Mouse (Mus musculus): Measurements from ENCODE around the gene Hcfc1r1. TPM values are rescaled to one million over a fixed set of nuclear protein-coding genes. Genes with fewer than 3 reads are reported as not detected.
A peak's percentile ranks its signal among the peaks of the same experiment; 100 is the strongest.

The Hcfc1r1 gene
- 100 to 1,000 TPM; 127 to 131 TPM for total RNA-seq (2021)
- long read RNA-seq, experiment 1, transcript Hcfc1r1-201 (3 exons, 946 nt), result major isoform, 11 of 31 reads
- long read RNA-seq, experiment 1, partial matches to known transcripts, result 15 of 31 reads
- long read RNA-seq, experiment 1, other reads (novel, unspliced or antisense), result 5 of 31 reads
- long read RNA-seq, experiment 2, transcript Hcfc1r1-201 (3 exons, 946 nt), result major isoform, 26 of 73 reads
- long read RNA-seq, experiment 2, partial matches to known transcripts, result 31 of 73 reads
- long read RNA-seq, experiment 2, other reads (novel, unspliced or antisense), result 16 of 73 reads

DNA sequence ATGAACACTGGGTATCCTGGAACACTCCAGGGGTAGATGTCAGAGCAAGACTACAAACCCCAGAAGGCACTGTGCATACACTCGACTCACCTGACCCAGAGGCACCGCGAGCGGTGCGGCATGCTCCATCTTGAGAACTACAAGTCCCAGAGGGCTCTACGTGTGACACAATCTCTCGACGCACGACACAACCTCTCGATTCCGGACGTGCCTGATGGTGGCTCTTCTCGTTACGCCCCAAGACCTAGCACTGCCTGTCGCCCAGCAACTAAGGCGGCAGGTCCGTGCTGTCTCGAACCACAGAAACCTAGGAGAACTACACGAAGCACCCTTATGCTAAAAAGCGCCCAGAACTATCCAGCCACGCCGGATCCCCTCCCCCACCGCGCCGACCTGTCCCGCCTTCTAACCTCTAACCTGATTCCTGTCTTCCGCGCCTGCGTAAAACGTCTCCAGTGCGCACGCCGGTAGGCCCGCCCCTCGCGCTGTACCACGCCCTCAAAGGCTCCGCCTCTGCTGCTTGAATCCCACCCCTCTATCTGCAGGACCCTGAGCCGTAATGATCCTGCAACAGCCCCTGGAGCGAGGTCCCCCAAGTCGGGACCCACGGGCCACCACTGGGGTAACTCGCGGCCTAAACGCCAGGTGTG, at the start of gene Hcfc1r1, which contains the start of gene Thoc6:
TSS of gene Hcfc1r1 (plus strand) at position 173 of the 650 bp plus-strand sequence.
TSS of gene Thoc6 (minus strand) at position 459 of the 650 bp plus-strand sequence.
- DNase-seq (ENCODE audit: low spot score in 2 of 2), result peak; percentile 96 to 97

- DNase-seq (ENCODE audit: low spot score in 2 of 2), result no peak
Measured at GRCm38 (mm10) chr17:23627813-23628212, 45.6 kb upstream of the Hcfc1r1 start.

DNA sequence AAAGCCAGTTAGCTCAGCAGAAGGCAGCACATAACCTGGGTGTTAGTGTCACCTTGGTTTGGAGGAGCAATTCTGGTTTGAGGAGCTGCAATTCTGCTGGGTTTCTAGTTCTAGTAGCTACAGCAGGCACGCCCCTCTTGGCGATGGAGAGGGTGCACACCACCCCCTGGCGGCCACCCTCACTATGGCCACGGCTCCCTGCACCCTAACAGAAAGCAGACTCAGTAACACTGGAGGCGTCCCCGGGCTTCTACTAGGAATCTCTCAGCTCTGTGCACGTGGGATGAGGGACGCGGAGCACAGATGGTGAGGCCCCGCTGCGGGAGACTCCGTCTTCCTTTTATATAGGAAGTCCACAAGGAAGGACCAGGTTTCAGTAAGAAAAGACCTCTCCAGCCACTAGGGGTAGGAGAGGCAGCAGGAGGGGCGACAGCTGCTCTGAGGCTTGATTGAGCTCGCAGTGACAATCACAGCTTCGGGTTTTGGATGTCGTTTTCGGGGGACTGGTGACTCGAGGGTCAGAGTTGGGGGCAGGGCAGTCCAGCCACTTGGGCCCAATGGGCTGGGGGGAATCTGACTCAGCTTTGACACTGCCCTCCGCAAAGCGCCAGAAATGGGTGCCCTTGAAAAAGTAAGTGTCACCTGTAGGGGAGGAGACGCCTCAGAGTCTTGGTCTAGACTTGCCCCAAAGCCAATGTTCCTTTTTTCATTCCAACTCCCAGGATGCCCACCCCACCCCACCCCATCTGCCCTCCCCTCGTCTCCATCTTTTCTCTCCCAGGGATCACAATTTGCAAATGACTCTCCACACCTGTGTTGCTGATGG, 43.0 kb upstream of the Hcfc1r1 start:
- peak; percentile 78 to 80 for DNase-seq (ENCODE audit: low spot score in 2 of 2)

DNA sequence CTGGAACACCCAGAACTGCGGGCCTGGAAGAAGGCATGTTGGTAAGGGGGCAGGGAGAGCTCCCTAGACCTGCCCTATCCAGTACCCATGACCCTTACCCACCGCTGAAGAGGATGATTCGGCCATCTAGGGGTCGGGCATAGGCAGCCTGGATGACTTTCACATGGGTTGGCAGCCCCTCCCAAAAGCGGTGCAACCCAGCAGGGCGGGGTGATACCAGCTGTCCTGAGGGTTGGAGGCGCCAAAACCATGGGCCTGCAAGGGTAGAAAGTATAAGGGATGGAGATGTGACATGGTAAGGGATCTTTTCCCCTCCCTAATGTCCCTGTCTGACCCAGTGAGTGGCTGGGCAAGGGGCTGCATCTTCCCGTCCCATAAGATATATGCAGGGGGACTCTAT, 42.2 kb upstream of the Hcfc1r1 start:
- DNase-seq (ENCODE audit: low spot score in 2 of 2), result no peak

DNA sequence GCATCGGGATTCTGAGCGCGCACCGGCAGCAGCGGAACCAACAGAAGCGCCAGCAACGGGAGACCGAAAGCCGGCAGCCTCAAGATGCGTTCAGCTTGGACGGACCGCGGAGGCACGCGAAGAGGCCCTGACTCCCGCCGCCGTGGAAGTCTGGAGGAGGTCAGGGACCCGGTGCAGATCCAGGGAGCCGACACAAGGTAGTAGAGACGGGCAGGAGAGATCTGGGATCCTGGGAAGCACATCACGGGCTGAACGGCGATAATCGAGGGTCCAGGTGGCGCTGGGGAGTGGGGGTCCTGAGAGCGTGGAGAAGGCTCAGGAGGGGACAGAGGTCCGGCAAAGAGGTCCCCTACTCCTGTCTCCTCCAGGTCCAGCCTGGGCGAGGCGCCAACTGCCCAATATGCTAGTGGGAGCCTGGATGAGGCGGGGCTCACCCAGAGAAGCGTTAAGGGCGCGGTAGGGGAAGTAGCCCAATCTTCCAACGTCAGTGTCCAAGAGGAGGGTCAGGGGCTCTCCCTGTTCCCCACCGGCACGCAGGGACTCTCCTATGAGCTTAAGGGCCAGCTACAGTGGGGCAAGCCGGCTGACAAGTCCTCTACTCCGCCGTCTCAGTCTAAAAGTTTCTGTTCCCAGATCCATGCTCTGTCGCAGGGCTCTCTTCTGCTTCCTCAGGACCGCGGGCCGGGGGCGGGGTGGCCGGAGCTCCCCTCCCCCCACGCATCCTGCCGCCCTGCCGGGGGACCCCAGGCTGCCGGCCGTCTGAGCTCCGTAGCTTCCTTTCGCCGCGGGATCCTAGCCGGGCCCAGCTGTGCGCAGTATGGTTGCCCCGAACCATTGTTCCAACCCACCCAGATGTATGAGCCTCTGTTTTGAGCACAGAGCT, 28.5 kb upstream of the Hcfc1r1 start, which contains the start of gene Mmp25:
TSS of gene Mmp25 (minus strand) at position 665 of the 883 bp plus-strand sequence.
- no peak for DNase-seq (ENCODE audit: low spot score in 2 of 2)

DNA sequence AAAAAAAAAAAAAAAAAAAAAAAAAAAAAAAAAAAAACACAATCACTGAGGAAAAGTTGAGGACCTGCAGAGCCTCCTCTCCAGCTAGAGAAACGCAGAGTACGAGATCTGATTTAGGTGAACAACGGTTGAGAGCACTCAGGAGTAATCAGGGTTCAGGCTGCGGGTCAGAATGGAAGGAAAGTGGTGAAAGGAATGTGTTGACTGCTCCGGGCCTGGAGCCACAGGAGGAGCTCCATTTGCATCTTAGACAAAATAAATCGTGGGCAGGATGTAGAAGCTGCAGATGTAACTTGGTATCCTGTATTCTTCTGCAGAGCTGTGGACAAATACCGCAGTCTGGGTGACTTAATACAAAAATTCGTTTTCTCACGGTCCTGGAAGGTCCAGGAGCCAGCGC, 27.5 kb upstream of the Hcfc1r1 start:
- no peak for DNase-seq (ENCODE audit: low spot score in 2 of 2)

DNA sequence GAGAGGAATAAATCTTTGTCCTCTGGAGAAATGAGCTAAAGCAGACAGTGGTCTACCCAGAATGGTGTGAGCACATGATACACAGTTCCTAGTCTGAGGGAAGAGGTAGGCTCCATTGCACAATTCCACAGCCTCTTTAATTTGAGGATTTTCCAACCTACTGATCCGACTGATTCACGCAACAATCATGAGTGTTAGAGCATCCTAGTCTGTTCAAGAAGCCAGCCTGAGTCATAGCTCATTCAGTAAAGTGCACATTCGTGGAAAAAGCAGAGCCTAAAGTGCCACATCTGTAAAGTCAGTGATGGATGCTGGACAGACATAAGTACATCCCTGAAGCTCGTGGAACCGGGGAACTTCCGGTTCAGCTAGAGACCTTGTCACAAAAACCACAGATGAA, 22.0 kb upstream of the Hcfc1r1 start:
- DNase-seq (ENCODE audit: low spot score in 2 of 2), result no peak

- DNase-seq (ENCODE audit: low spot score in 2 of 2), result no peak
Measured at GRCm38 (mm10) chr17:23653324-23653723, 20.1 kb upstream of the Hcfc1r1 start.

- no peak for DNase-seq (ENCODE audit: low spot score in 2 of 2)
Measured at GRCm38 (mm10) chr17:23654001-23654400, 19.4 kb upstream of the Hcfc1r1 start.

- DNase-seq (ENCODE audit: low spot score in 2 of 2), result no peak
Measured at GRCm38 (mm10) chr17:23654410-23654809, 19.0 kb upstream of the Hcfc1r1 start.

DNA sequence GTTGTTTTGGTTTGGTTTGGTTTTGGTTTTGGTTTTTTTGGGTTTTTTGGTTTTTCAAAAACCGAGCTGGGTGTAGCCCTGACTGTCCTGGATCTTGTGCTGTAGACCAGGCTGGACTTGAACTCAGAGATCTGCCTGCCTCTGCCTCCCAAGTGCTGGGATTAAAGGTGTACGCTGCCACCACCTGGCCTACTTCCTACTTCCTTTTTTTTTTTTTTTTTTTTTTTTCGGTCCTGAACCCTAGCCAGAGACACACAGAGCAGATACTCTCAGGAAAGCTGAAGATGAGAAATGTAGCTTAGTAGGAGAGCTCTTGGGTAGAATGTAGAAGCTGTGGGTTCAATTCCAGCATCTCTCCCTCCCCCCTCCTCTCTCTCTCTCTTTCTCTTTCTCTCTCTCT, 14.9 kb upstream of the Hcfc1r1 start:
- DNase-seq (ENCODE audit: low spot score in 2 of 2), result no peak

GRCm38 (mm10) chr17:23660117-23660875, 13.1 kb upstream of the Hcfc1r1 start, which contains the start of gene Bicdl2:
Bicdl2 (plus strand) TSS chr17:23660506.
- DNase-seq (ENCODE audit: low spot score in 2 of 2), result no peak

DNA sequence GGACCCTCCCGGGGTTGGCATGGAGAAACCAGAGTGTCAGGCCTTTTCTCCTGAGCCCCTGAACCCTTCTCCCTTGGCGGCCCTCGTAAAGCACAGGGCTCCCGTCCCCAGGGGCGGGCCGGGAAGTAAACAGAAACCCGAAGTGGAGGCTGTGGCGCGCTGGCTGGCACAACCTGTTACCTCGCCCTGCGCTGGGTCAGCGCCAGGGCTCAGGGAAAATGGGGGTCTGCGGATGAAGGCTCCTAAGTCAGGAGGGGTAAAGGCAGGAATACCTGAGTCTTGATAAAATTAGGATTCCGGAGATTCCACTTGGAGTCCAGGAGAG, 12.6 kb upstream of the Hcfc1r1 start:
- no peak for DNase-seq (ENCODE audit: low spot score in 2 of 2)

DNA sequence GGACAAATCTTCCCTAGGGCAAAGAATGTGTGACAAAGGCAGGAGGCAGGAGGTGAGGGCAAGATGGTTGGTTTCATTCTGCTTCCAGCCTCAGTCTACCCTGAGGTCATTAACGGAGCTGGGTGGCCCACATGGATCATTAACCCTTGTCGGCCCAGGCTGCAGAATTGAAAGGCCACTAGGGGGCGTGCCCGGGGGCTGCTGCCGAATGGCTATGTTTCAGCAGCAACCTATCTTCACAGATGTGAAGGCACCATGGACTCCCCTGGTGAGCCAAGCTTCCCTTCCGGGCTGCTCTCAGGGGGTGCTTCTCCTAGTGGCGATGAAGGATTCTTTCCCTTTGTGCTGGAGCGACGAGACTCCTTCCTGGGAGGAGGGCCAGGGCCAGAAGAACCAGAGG, 11.9 kb upstream of the Hcfc1r1 start:
- no peak for DNase-seq (ENCODE audit: low spot score in 2 of 2)

DNA sequence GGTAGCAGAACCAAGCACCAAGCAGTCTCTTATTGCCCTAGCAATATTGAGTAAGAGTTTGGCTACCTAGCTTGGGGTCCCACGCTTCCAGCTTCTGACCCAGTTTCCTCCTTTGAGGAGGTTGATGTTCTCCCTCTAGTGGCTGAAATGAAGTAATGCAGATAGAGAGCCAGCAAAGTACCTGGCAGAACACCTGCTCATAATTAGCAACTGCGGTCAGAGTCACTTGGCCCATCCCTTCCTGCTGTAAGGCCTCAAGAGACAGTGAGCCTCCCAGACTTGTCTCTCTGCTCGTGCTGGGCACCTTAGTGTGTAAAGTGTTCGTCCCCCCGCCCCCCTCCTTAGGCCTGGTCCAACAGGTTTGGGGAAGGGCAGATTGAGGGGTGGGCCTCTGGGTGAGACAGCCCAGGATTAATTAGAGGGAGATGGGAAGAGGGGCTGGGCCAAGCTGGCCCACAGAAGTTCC, 8.8 kb upstream of the Hcfc1r1 start:
- DNase-seq (ENCODE audit: low spot score in 2 of 2), result no peak

GRCm38 (mm10) chr17:23665511-23665910, 7.9 kb upstream of the Hcfc1r1 start:
- DNase-seq (ENCODE audit: low spot score in 2 of 2), result no peak

DNA sequence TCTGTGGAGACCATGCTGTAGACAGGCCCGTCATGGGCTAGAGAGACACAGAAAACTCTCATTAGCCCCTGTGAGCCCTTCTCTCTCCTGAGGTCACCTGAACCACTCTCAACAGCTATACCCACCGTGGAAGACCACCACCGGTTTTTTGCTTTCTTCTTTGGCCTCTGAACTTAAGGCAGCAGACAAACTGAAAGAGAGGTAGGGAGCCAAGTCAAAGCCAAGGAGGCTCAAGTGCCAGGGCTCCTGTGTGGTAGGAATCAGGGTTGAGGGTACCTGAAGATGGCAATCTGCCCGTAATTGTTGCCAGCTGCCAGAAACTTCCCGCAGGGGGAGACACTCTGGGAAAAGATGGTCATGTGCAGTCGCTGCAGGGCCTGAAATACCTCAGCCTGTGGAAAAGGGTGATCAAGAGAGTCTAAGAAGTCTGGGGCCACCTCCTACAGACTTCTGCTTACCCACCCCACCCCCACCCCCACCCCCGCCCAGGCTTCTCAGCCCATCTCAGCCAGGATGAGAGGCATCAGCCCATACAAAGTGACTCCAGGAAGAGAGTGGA, 2.8 kb upstream of the Hcfc1r1 start:
- no peak for DNase-seq (ENCODE audit: low spot score in 2 of 2)

DNA sequence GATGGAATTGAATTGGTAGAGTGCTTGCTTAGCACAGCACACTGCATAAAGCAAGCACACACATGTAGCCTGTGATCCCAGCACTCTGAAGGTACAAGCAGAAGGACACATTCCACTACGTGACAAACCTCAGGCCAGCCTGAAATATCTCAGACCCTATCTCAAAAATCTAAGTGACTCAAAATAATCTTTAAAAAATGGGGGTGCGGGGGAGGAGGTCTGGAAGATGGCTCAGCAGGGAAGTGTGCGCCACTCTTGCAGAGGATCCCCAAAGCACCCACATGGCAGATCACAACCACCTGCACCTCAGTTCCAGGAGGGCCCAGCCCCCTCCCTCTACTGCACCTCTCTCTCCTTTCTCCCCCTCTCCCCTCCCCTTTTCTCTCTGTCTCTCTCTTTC, 1.9 kb upstream of the Hcfc1r1 start:
- DNase-seq (ENCODE audit: low spot score in 2 of 2), result no peak

DNA sequence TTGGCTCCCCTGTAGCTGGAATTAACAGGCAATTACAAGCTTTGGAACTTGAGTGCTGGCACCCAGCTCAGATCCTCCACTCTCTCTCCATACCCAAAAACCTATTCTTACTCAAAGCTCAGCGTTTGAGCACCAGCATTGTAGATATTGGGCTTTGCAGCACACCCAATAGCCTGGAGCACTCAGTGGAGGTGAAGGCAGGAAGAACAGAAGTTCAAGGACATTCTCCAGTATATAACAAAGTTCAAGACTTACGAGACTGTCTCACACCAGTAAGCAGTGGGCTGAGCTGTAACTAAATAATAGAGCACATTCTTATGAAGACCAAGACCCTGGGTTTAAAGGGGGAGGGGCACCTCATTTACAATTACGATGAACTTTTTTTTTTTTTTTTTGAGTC, 635 bp upstream of the Hcfc1r1 start:
- DNase-seq (ENCODE audit: low spot score in 2 of 2), result no peak

Measured in layer of hippocampus, postnatal 14 days (tissue).